Mouse (Mus musculus) stomach, embryonic 16.5 days (tissue): Measurements from ENCODE around the gene Tmem186. TPM values are rescaled to one million over a fixed set of nuclear protein-coding genes. Genes with fewer than 3 reads are reported as not detected.

ENCODE experiments used
- ATAC-seq: fragments of 200-750 bp; cut with Nextera tagmentation; 2 replicates; pipeline ENCODE4 v1.8.0; 2017; ENCODE audit warnings: moderate number of reproducible peaks, moderate TSS enrichment; ENCODE audit not compliant: insufficient read depth, low FRiP score
- H3K27ac ChIP-seq: fragments of 300-500 bp; sonication (generic); 2 replicates; pipeline ENCODE4 v1.5.1; 2014; ENCODE audit warnings: low read length
- H3K27me3 ChIP-seq: fragments of 300-500 bp; sonication (generic); 2 replicates; pipeline ENCODE4 v1.6.1; 2014; ENCODE audit warnings: low read length, control low read depth, mixed read lengths; ENCODE audit not compliant: control insufficient read depth, insufficient read depth
- H3K36me3 ChIP-seq: fragments of 300-500 bp; sonication (generic); 2 replicates; pipeline ENCODE4 v1.6.1; 2014; ENCODE audit warnings: low read length; ENCODE audit not compliant: control insufficient read depth, insufficient read depth
- H3K4me1 ChIP-seq: fragments of 300-500 bp; sonication (generic); 2 replicates; pipeline ENCODE4 v1.6.1; 2014; ENCODE audit warnings: low read length, control low read depth, mixed read lengths; ENCODE audit not compliant: control insufficient read depth, insufficient read depth
- H3K4me2 ChIP-seq: fragments of 300-500 bp; sonication (generic); 2 replicates; pipeline ENCODE4 v1.6.1; 2014; ENCODE audit warnings: low read depth, low read length, mixed read lengths
- H3K4me3 ChIP-seq: fragments of 300-500 bp; sonication (generic); replicated peaks from 2 replicates; pipeline ENCODE4 v1.5.1; 2014; ENCODE audit warnings: mild to moderate bottlenecking, low read length
- H3K9ac ChIP-seq: fragments of 300-500 bp; sonication (generic); 2 replicates; pipeline ENCODE4 v1.6.1; 2014; ENCODE audit warnings: low read length
- H3K9me3 ChIP-seq: fragments of 300-500 bp; sonication (generic); replicated peaks from 2 replicates; pipeline ENCODE4 v1.6.1; 2016; ENCODE audit warnings: low read length, control low read depth; ENCODE audit not compliant: control insufficient read depth
- WGBS: fragments of 180-500 bp; shearing (Covaris S2); extraction: QIAGEN DNeasy Blood & Tissue Kit; methylation state at CpG from one replicate; pipeline ENCODE4 v1.1.7; 2014; 5-methylcytosine and 5-hydroxymethylcytosine counted together
- polyA plus RNA-seq: library from polyadenylated mRNA; unstranded; fragments of >200 nt; fragmentation: Nextera tagmentation; extraction: Ambion mirVana; gene quantifications from 2 replicates; pipeline ENCODE4 v1.2.1, GENCODE M21; 2015

The Tmem186 gene
- polyA plus RNA-seq, 1 experiment from 2014 or later = 19.7 TPM

GRCm38 (mm10) chr16:8676800-8677199 lies 39.3 kb upstream of the Tmem186 start:
- H3K9ac ChIP-seq = no peak overlapping the region
- ATAC-seq = no peak
- no peak overlapping the region for H3K4me2 ChIP-seq
- no peaks in the 10 kb centered on the region for H3K9me3 ChIP-seq
- peaks cover 4% of the 10 kb centered on the region for H3K4me1 ChIP-seq
- no peak overlapping the region for H3K27ac ChIP-seq
- WGBS = 46% methylated on average over 4 of the region's 4 CpGs
- H3K36me3 ChIP-seq = no peaks in the 10 kb centered on the region
- no peaks in the 10 kb centered on the region for H3K27me3 ChIP-seq
- no peak overlapping the region for H3K4me3 ChIP-seq

GRCm38 (mm10) chr16:8676228-8676627 lies 38.7 kb upstream of the Tmem186 start:
- H3K4me3 ChIP-seq = no peak overlapping the region
- WGBS = 80% methylated on average over 2 of the region's 2 CpGs
- H3K9me3 ChIP-seq = no peaks in the 10 kb centered on the region
- ATAC-seq = no peak
- peaks cover 4% of the 10 kb centered on the region for H3K4me1 ChIP-seq
- H3K27ac ChIP-seq = no peak overlapping the region
- H3K4me2 ChIP-seq = no peak overlapping the region
- no peaks in the 10 kb centered on the region for H3K36me3 ChIP-seq
- H3K27me3 ChIP-seq = no peaks in the 10 kb centered on the region
- no peak overlapping the region for H3K9ac ChIP-seq

- H3K9me3 ChIP-seq = no peaks in the 10 kb centered on the region
- H3K36me3 ChIP-seq = no peaks in the 10 kb centered on the region
- no peaks in the 10 kb centered on the region for H3K27me3 ChIP-seq
- H3K9ac ChIP-seq = no peak overlapping the region
- no peak for ATAC-seq
- no peak overlapping the region for H3K4me3 ChIP-seq
- peaks cover 9% of the 10 kb centered on the region for H3K4me1 ChIP-seq
- WGBS = 73% methylated on average over 8 of the region's 8 CpGs
- no peak overlapping the region for H3K4me2 ChIP-seq
- H3K27ac ChIP-seq = no peak overlapping the region
Observed at GRCm38 (mm10) chr16:8675559-8675958, 38.0 kb upstream of the Tmem186 start.

- Histone ChIP-seq H3K27ac (no peak overlapping the region), H3K4me2 (no peak overlapping the region), H3K4me1 (peaks cover 23% of the 10 kb centered on the region), H3K9ac (no peak overlapping the region), H3K36me3 (no peaks in the 10 kb centered on the region), H3K9me3 (no peaks in the 10 kb centered on the region), H3K4me3 (no peak overlapping the region), H3K27me3 (no peaks in the 10 kb centered on the region)
- 4% methylated on average over 8 of the region's 8 CpGs for WGBS
- ATAC-seq = no peak
Observed at GRCm38 (mm10) chr16:8674165-8674564, 36.7 kb upstream of the Tmem186 start.

GRCm38 (mm10) chr16:8673343-8673742 lies 35.8 kb upstream of the Tmem186 start:
- no peaks in the 10 kb centered on the region for H3K36me3 ChIP-seq
- H3K27me3 ChIP-seq = no peaks in the 10 kb centered on the region
- peaks cover 25% of the 10 kb centered on the region for H3K4me1 ChIP-seq
- H3K4me3 ChIP-seq = no peak overlapping the region
- no peaks in the 10 kb centered on the region for H3K9me3 ChIP-seq
- H3K27ac ChIP-seq = no peak overlapping the region
- H3K9ac ChIP-seq = no peak overlapping the region
- no peak overlapping the region for H3K4me2 ChIP-seq
- ATAC-seq = no peak
- 59% methylated on average over 6 of the region's 6 CpGs for WGBS

- Histone ChIP-seq H3K9me3 (no peaks in the 10 kb centered on the region), H3K4me2 (peak overlapping the region; percentile 73; the same call in 1 of the 2 replicates)
Observed at GRCm38 (mm10) chr16:8672811-8673210, 35.3 kb upstream of the Tmem186 start.

GRCm38 (mm10) chr16:8672350-8672687 lies 34.8 kb upstream of the Tmem186 start:
- peak overlapping the region; percentile 73 for H3K4me2 ChIP-seq
- H3K9ac ChIP-seq = peak overlapping the region; percentile 59; the same call in 1 of the 2 replicates
- peak overlapping the region; percentile 77 for H3K4me3 ChIP-seq
- H3K9me3 ChIP-seq = no peaks in the 10 kb centered on the region
- no peak for ATAC-seq
- H3K4me1 ChIP-seq = peaks cover 33% of the 10 kb centered on the region
- no peaks in the 10 kb centered on the region for H3K36me3 ChIP-seq
- no peaks in the 10 kb centered on the region for H3K27me3 ChIP-seq
- WGBS = under 1% methylated on average over 18 of the region's 18 CpGs
- 0 out of 2 replicates have a peak overlapping the region, but pooled peaks have one; percentile 90 for H3K27ac ChIP-seq

More at GRCm38 (mm10) chr16:8672811-8673210, 35.3 kb upstream of the Tmem186 start:
- no peak for ATAC-seq
- Histone ChIP-seq H3K36me3 (no peaks in the 10 kb centered on the region), H3K4me3 (no peak overlapping the region), H3K27me3 (no peaks in the 10 kb centered on the region), H3K27ac (no peak overlapping the region), H3K4me1 (peaks cover 28% of the 10 kb centered on the region), H3K9ac (no peak overlapping the region)

- no peaks in the 10 kb centered on the region for H3K9me3 ChIP-seq
- H3K27ac ChIP-seq = peak within 1 kb of the TSS; percentile 90
- H3K9ac ChIP-seq = peak within 1 kb of the TSS; percentile 75
- H3K36me3 ChIP-seq = no peaks in the 10 kb centered on the region
- peak within 1 kb of the TSS; percentile 77 for H3K4me3 ChIP-seq
- peaks cover 39% of the 10 kb centered on the region for H3K4me1 ChIP-seq
- under 1% methylated on average over 66 of the region's 67 CpGs for WGBS
- ATAC-seq = peak; percentile 93
- H3K4me2 ChIP-seq = peak within 1 kb of the TSS; percentile 73
- H3K27me3 ChIP-seq = no peaks in the 10 kb centered on the region
Observed at GRCm38 (mm10) chr16:8671551-8672349, 34.2 kb upstream of the Tmem186 start, which contains the start of gene Carhsp1. Gene Carhsp1 (minus strand): TSS chr16:8672155.
